Mouse (Mus musculus): ENCODE data around the gene Nme8.

Nme8 gene

DNA sequence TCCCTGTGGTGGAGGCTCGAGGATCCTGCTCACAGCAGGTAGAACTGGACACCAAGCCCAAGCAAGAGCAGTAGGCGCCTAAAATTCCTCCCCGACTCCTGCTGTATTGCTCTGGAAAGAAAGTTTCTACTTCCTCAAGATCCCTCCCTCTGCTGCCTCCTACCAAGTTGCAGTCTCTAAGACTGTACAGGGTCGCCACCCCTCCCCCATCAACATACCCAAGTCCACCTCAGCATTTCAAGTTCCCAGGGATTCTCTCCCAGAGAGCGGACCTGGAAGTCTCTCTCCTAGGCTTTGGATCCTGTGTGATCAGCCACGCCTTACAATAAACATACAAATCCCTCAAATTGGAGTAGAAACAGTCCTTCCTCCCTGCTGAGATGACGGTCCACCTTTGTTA lies at the start of gene Nme8:
Nme8 (minus strand) TSS at position 5 of the 400 bp plus-strand sequence.
- no peak for ATAC-seq (ENCODE audit: insufficient number of reproducible peaks, low FRiP score, low TSS enrichment)

- no peak for ATAC-seq (ENCODE audit: insufficient number of reproducible peaks, low FRiP score, low TSS enrichment)
These were observed 48.1 kb upstream of the Nme8 start for GRCm38 (mm10) chr13:19745741-19746140.

GRCm38 (mm10) chr13:19744536-19744935 lies 46.9 kb upstream of the Nme8 start:
- ATAC-seq (ENCODE audit: insufficient number of reproducible peaks, low FRiP score, low TSS enrichment): no peak

- no peak for ATAC-seq (ENCODE audit: insufficient number of reproducible peaks, low FRiP score, low TSS enrichment)
These were observed 37.0 kb upstream of the Nme8 start for GRCm38 (mm10) chr13:19734597-19734996.

DNA sequence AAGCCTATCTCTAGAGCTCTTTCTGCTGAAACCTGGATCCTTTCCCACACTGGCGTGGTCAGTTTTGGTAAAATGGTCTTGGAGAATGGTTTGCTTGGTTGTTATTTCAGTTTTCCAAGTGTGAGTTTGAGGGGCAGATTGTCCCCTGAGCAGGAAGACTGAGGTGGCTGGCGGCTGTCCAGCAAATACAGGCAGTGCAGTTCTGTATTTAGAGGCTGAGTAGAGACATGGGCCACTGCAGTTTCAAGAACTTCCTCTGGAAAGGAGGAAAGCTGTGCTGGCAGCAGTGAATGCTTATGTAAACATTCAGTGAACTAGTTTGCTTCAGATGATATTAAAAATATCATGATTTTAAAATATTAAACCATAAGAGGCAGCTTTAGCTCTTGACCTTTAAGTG lies 33.2 kb upstream of the Nme8 start:
- ATAC-seq (ENCODE audit: insufficient number of reproducible peaks, low FRiP score, low TSS enrichment): no peak

- no peak for ATAC-seq (ENCODE audit: insufficient number of reproducible peaks, low FRiP score, low TSS enrichment)
These were observed 21.4 kb upstream of the Nme8 start for GRCm38 (mm10) chr13:19718954-19719353.

DNA sequence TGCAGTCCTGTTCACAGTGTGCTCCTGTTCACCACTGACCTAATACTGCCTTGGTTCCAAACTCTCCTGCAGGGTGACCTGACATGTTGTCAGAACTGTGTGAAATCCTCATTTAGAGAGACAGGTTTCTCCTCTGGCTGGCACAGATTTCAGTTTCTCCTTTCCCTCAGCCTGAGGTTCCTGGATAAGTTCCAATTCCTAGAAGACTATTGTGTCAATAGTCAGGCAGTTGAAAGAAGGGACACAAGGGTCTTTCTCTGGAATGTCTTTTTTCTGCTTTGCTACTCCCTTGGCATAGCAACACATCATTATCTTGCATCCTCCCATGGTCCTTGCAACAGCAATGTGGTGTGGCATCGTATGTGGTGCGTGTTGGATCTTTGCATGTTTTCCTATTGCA lies 19.6 kb upstream of the Nme8 start:
- ATAC-seq (ENCODE audit: insufficient number of reproducible peaks, low FRiP score, low TSS enrichment): no peak

GRCm38 (mm10) chr13:19703806-19704205 lies 6.2 kb upstream of the Nme8 start:
- no peak for ATAC-seq (ENCODE audit: insufficient number of reproducible peaks, low FRiP score, low TSS enrichment)

DNA sequence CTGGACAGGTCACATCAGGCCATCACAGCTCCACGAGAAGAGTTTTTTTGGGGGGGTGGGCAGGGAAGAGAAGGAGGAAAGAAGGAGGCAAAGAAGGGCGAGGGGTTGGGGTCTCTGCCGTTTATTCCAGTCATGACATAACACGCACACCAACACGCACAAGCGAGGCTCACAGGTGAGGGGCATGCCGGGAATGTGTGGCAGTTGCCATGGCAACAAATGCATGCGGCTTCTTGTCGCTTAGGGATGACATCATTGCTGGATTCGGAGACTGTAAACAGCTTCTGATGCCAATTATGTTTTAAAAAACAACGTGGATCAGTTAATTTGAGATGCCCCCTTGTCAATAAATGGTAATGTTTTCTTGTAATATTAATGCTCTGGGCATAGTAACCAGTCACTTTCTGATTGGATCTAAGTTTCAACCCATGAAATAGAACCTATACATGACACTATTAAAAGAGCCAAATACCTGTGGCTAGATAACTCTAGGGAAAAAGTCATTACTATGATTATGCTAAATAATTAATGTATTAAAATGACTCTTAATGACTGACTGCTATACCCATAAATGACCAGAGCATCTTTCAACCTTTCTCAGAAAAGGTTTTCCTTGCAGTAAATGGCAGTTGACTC lies 4.0 kb upstream of the Nme8 start:
- no peak for ATAC-seq (ENCODE audit: insufficient number of reproducible peaks, low FRiP score, low TSS enrichment)

DNA sequence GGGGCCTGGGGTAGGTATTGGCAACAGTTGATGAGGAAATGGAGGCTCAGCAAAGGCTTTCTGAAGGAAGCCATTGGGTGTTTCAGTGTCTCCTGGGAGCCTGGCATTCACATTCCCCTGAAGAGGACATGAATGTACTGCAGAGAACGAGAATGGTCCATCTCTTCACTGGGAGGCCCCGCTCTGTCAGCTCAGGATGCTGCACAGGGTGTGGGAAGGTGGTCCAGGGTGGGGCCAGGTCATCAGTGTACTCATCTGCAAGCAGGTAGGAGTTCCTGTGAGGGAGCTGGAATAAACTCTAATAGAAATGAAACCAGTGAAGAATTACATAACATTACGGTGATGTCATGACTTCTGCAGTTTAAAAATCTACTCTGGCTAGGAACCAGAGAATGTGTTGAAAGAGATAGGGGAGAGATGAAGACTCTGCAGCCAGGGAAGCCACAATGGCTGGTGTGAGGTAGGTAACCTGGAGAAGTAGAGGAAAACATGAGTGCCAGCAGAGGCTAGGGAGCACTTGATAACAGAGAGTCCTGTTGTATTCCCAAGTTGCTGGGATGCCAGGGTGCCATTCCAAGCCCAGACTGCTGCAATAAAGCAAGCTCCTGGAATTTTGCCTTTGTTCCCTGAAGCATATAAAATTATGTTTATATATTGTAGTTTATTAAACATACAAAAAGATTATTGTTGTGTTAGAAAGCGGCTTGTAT lies 3.3 kb upstream of the Nme8 start:
- ATAC-seq (ENCODE audit: insufficient number of reproducible peaks, low FRiP score, low TSS enrichment): no peak

DNA sequence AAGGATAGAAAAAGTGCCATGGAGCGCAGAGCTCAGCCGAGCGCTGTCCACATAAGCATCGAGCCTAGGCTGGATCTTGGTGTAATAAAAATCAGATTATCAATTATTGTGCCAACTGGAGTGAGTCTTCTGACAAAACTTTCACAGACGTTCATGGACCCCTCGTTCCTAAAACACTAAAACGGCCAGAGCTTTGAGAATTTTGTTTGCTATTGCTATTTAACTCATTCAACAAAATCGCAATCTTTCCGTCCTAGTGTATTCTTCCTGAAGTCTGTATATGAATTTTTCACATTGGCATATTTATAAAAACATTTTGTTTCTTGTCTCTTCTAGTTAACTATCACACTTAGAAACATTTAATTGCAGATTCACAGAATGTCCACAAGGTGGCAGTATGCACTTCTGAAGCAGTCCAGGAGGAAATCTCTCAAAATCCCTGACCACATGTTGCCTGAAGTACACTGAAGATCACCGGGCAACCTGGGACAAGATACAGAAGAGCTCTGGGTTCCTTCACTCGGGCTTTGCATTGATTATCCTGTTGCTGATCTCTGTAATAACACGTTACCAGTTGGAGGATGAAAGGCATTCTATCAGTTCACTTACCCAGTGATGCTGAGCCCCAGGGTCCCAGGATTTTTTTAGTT lies 1.1 kb upstream of the Nme8 start:
- ATAC-seq (ENCODE audit: insufficient number of reproducible peaks, low FRiP score, low TSS enrichment): peak; percentile 73; the same call in 1 of the 2 replicates

DNA sequence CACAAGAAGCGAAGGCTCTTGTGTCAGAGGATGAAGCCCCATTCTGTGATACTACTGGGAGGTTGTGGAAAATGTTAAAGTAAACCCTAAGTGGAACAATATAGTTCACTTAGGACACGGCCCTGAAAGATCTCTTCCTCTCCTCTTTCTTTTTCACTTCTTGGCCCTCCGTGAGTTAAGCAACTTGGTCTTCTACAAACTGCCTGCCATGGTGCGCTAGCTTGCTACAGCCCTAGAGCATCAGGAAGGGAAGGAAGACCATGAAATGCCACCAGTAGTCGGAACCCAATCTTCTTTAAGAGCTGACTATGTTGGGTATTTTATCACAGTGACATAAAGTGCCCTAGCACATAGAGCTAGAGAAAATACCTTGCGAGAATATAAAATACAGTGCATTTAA lies 7.2 kb downstream of the Nme8 start:
- ATAC-seq (ENCODE audit: insufficient number of reproducible peaks, low FRiP score, low TSS enrichment): no peak

DNA sequence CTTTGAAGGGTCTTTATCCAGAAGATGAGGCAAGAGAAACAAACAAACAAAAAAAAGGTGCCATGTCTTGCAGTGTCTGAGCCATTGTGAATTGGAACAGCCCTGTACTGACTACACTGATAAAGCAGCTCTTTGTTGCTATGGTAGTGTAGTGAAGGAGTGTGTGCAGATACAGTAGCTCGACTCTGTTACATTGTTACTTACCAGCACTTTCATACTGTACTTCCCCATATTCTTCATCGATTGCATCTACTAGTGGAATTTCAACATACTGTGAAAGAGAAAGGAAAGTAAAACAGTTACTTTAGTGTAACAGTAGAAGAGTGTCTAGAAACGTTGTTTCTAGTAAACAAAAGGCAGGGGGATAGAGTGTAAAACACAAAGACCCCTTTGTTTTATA lies 7.6 kb downstream of the Nme8 start:
- no peak for ATAC-seq (ENCODE audit: insufficient number of reproducible peaks, low FRiP score, low TSS enrichment)

GRCm38 (mm10) chr13:19684007-19684406 lies 13.6 kb downstream of the Nme8 start:
- ATAC-seq (ENCODE audit: insufficient number of reproducible peaks, low FRiP score, low TSS enrichment): no peak

GRCm38 (mm10) chr13:19682879-19683640 lies 14.5 kb downstream of the Nme8 start:
- no peak for ATAC-seq (ENCODE audit: insufficient number of reproducible peaks, low FRiP score, low TSS enrichment)

DNA sequence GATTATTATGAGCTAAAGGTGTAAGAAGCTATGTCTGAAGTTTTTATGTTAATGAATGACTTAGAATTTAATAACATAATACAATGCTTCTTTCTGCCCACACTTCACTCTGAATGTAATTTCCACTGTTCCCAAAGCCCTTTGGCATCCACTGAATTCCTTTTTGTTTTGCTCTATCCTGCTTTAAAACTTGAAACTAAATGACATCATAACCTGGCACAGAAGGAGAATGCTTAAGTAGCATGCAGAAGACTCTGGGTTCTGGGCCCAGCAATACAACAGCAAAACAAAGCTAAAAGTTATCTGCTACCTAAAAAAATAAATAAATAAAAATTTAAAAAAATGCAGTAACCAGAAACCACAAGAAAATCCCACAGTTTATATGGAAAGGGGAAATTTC lies 23.0 kb downstream of the Nme8 start:
- no peak for ATAC-seq (ENCODE audit: insufficient number of reproducible peaks, low FRiP score, low TSS enrichment)

GRCm38 (mm10) chr13:19674025-19674424 lies 23.6 kb downstream of the Nme8 start:
- no peak for ATAC-seq (ENCODE audit: insufficient number of reproducible peaks, low FRiP score, low TSS enrichment)

DNA sequence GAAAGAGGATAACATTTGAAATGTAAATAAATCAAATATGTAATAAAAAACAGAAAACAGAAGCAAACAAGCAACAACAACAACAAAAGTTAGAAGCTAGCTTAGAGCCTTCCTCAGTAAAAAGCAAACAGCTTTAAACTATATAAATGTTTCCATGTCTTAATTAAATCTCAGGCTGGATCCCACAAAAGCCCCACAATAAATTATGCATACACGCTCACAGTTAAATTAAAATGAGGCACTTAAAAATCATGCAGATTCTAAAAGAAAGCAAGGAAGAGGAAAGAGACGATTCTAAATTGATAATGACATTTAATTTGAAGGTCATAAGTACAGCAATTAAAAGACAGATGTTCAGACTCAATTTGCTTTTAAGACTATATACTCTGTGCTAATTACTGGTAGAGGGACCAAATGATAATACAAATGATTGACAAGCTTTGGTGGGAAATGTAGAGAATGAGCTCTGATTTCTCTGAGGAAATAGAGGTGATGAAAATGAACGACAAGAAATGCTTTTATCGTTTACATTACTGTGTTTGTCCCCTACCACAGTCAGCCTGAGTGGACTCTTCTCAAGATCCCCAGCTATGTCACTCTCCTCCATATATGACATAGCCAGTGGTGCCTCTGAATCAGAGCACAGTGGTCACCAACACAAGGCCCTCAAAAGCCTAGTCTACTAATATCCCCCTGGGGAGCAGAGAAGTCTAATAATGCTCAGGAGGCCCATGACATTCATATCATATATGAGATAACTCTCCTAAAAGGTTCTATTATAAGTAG lies 29.0 kb downstream of the Nme8 start:
- ATAC-seq (ENCODE audit: insufficient number of reproducible peaks, low FRiP score, low TSS enrichment): no peak

DNA sequence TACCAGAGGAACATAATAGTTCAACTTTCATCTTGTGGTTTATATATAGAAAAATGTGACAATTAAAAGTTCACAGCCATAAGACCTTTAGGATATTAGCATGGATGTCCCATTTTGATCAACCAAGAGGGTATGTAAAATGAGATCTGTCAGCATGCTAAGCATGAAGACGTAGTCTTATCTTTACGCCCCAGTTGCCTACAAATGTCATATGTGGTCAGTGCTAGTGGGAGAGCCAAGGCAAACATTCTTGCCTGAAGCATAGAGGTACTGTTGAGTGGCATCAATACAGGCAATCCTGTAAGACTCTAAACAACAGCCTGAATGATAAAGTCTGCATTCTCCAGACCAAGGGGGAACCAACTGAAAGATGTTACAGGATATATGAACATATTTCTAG lies 45.2 kb downstream of the Nme8 start:
- ATAC-seq (ENCODE audit: insufficient number of reproducible peaks, low FRiP score, low TSS enrichment): no peak

GRCm38 (mm10) chr13:19649824-19650223 lies 47.8 kb downstream of the Nme8 start:
- no peak for ATAC-seq (ENCODE audit: insufficient number of reproducible peaks, low FRiP score, low TSS enrichment)
